Mouse (Mus musculus): Measurements from ENCODE around the gene Thsd4. TPM values are rescaled to one million over a fixed set of nuclear protein-coding genes. Genes with fewer than 3 reads are reported as not detected.

Thsd4 gene
- polyA plus RNA-seq, 1 experiment from 2014 or later, result 9.4 TPM

GRCm38 (mm10) chr9:60392916-60393315 lies 128.9 kb downstream of the Thsd4 start:
- no peaks in the 10 kb centered on the region for H3K4me1 ChIP-seq
- no peaks in the 10 kb centered on the region for H3K9me3 ChIP-seq
- no peak overlapping the region for H3K9ac ChIP-seq
- no peak for ATAC-seq (ENCODE audit: low FRiP score)
- 0 out of 2 replicates have a peak, but pooled peaks cover 5% of the 10 kb centered on the region for H3K36me3 ChIP-seq (replicated peaks)
- H3K4me3 ChIP-seq (replicated peaks), result no peak overlapping the region
- no peaks in the 10 kb centered on the region for H3K27me3 ChIP-seq
- WGBS, result 95% methylated on average over 4 of the region's 4 CpGs
- H3K4me2 ChIP-seq, result no peak overlapping the region
- no peak overlapping the region for H3K27ac ChIP-seq

GRCm38 (mm10) chr9:60384751-60385150 lies 137.1 kb downstream of the Thsd4 start:
- no peak for ATAC-seq (ENCODE audit: low FRiP score)
- Histone ChIP-seq H3K27ac (no peak overlapping the region), H3K9ac (no peak overlapping the region), H3K36me3 (replicated peaks) (no peaks in the 10 kb centered on the region), H3K4me2 (no peak overlapping the region), H3K27me3 (no peaks in the 10 kb centered on the region), H3K9me3 (no peaks in the 10 kb centered on the region), H3K4me1 (no peaks in the 10 kb centered on the region), H3K4me3 (replicated peaks) (no peak overlapping the region)
- WGBS, result 81% methylated on average over 6 of the region's 6 CpGs

GRCm38 (mm10) chr9:60382941-60383340 lies 138.9 kb downstream of the Thsd4 start:
- Histone ChIP-seq H3K36me3 (replicated peaks) (no peaks in the 10 kb centered on the region), H3K4me3 (replicated peaks) (no peak overlapping the region), H3K9ac (no peak overlapping the region), H3K27me3 (no peaks in the 10 kb centered on the region), H3K9me3 (no peaks in the 10 kb centered on the region), H3K4me2 (no peak overlapping the region), H3K27ac (no peak overlapping the region), H3K4me1 (no peaks in the 10 kb centered on the region)
- 70% methylated on average over 4 of the region's 4 CpGs for WGBS
- no peak for ATAC-seq (ENCODE audit: low FRiP score)

GRCm38 (mm10) chr9:60382526-60382925 lies 139.3 kb downstream of the Thsd4 start:
- Histone ChIP-seq H3K27me3 (no peaks in the 10 kb centered on the region), H3K27ac (no peak overlapping the region), H3K4me2 (no peak overlapping the region), H3K4me3 (replicated peaks) (no peak overlapping the region), H3K4me1 (no peaks in the 10 kb centered on the region), H3K9me3 (no peaks in the 10 kb centered on the region), H3K36me3 (replicated peaks) (no peaks in the 10 kb centered on the region), H3K9ac (no peak overlapping the region)
- no peak for ATAC-seq (ENCODE audit: low FRiP score)
- 88% methylated on average over 4 of the region's 4 CpGs for WGBS

GRCm38 (mm10) chr9:60381010-60381409 lies 140.8 kb downstream of the Thsd4 start:
- Histone ChIP-seq H3K4me1 (no peaks in the 10 kb centered on the region), H3K36me3 (replicated peaks) (no peaks in the 10 kb centered on the region), H3K27me3 (no peaks in the 10 kb centered on the region), H3K4me2 (no peak overlapping the region), H3K4me3 (replicated peaks) (no peak overlapping the region), H3K27ac (no peak overlapping the region), H3K9me3 (no peaks in the 10 kb centered on the region), H3K9ac (no peak overlapping the region)
- WGBS, result 87% methylated on average over 2 of the region's 2 CpGs
- no peak for ATAC-seq (ENCODE audit: low FRiP score)

GRCm38 (mm10) chr9:60380550-60380949 lies 141.3 kb downstream of the Thsd4 start:
- Histone ChIP-seq H3K4me3 (replicated peaks) (no peak overlapping the region), H3K36me3 (replicated peaks) (no peaks in the 10 kb centered on the region), H3K9ac (no peak overlapping the region), H3K9me3 (no peaks in the 10 kb centered on the region), H3K27me3 (no peaks in the 10 kb centered on the region), H3K4me1 (no peaks in the 10 kb centered on the region), H3K27ac (no peak overlapping the region), H3K4me2 (no peak overlapping the region)
- no peak for ATAC-seq (ENCODE audit: low FRiP score)
- WGBS, result 90% methylated on average over 4 of the region's 4 CpGs

- H3K27ac ChIP-seq, result no peak overlapping the region
- H3K4me2 ChIP-seq, result no peak overlapping the region
- 0 out of 2 replicates have a peak, but pooled peaks cover under 1% of the 10 kb centered on the region for H3K4me1 ChIP-seq
- no peak for ATAC-seq (ENCODE audit: low FRiP score)
- H3K36me3 ChIP-seq (replicated peaks), result no peaks in the 10 kb centered on the region
- H3K4me3 ChIP-seq (replicated peaks), result no peak overlapping the region
- 95% methylated on average over 6 of the region's 6 CpGs for WGBS
- no peaks in the 10 kb centered on the region for H3K9me3 ChIP-seq
- no peaks in the 10 kb centered on the region for H3K27me3 ChIP-seq
- H3K9ac ChIP-seq, result no peak overlapping the region
Observed at GRCm38 (mm10) chr9:60378235-60378634, 143.6 kb downstream of the Thsd4 start.

- no peak overlapping the region for H3K27ac ChIP-seq
- no peaks in the 10 kb centered on the region for H3K27me3 ChIP-seq
- H3K4me1 ChIP-seq, result peaks cover 4% of the 10 kb centered on the region
- no peaks in the 10 kb centered on the region for H3K36me3 ChIP-seq (replicated peaks)
- H3K4me2 ChIP-seq, result no peak overlapping the region
- H3K9me3 ChIP-seq, result no peaks in the 10 kb centered on the region
- 67% methylated on average over 4 of the region's 4 CpGs for WGBS
- H3K9ac ChIP-seq, result no peak overlapping the region
- ATAC-seq (ENCODE audit: low FRiP score), result no peak
- no peak overlapping the region for H3K4me3 ChIP-seq (replicated peaks)
Observed at GRCm38 (mm10) chr9:60373161-60373737, 148.6 kb downstream of the Thsd4 start.

GRCm38 (mm10) chr9:60368516-60368915 lies 153.3 kb downstream of the Thsd4 start:
- no peak overlapping the region for H3K27ac ChIP-seq
- H3K4me1 ChIP-seq, result peaks cover 21% of the 10 kb centered on the region
- H3K36me3 ChIP-seq (replicated peaks), result no peaks in the 10 kb centered on the region
- ATAC-seq (ENCODE audit: low FRiP score), result no peak
- no peaks in the 10 kb centered on the region for H3K27me3 ChIP-seq
- H3K4me3 ChIP-seq (replicated peaks), result no peak overlapping the region
- 82% methylated on average over 9 of the region's 9 CpGs for WGBS
- H3K9ac ChIP-seq, result no peak overlapping the region
- H3K9me3 ChIP-seq, result no peaks in the 10 kb centered on the region
- no peak overlapping the region for H3K4me2 ChIP-seq

- no peak overlapping the region for H3K4me2 ChIP-seq
- H3K9me3 ChIP-seq, result no peaks in the 10 kb centered on the region
- no peak overlapping the region for H3K4me3 ChIP-seq (replicated peaks)
- H3K27me3 ChIP-seq, result no peaks in the 10 kb centered on the region
- 81% methylated on average over 10 of the region's 10 CpGs for WGBS
- H3K9ac ChIP-seq, result no peak overlapping the region
- H3K27ac ChIP-seq, result no peak overlapping the region
- peaks cover 16% of the 10 kb centered on the region for H3K4me1 ChIP-seq
- no peak for ATAC-seq (ENCODE audit: low FRiP score)
- no peaks in the 10 kb centered on the region for H3K36me3 ChIP-seq (replicated peaks)
Observed at GRCm38 (mm10) chr9:60367617-60368305, 154.1 kb downstream of the Thsd4 start.

- Histone ChIP-seq H3K9me3 (no peaks in the 10 kb centered on the region), H3K4me1 (peaks cover 20% of the 10 kb centered on the region), H3K9ac (no peak overlapping the region), H3K36me3 (replicated peaks) (no peaks in the 10 kb centered on the region), H3K4me3 (replicated peaks) (no peak overlapping the region), H3K4me2 (no peak overlapping the region), H3K27me3 (no peaks in the 10 kb centered on the region; the same call in 1 of the 2 replicates), H3K27ac (no peak overlapping the region)
- WGBS, result 66% methylated on average over 14 of the region's 14 CpGs
- ATAC-seq (ENCODE audit: low FRiP score), result no peak
Observed at GRCm38 (mm10) chr9:60364166-60364781, 157.6 kb downstream of the Thsd4 start.

- WGBS, result 79% methylated on average over 4 of the region's 4 CpGs
- Histone ChIP-seq H3K27me3 (no peaks in the 10 kb centered on the region), H3K9ac (no peak overlapping the region), H3K9me3 (no peaks in the 10 kb centered on the region), H3K4me2 (no peak overlapping the region), H3K27ac (no peak overlapping the region), H3K4me3 (replicated peaks) (no peak overlapping the region), H3K36me3 (replicated peaks) (no peaks in the 10 kb centered on the region), H3K4me1 (peaks cover 14% of the 10 kb centered on the region; the same call in 1 of the 2 replicates)
- no peak for ATAC-seq (ENCODE audit: low FRiP score)
Observed at GRCm38 (mm10) chr9:60352351-60352750, 169.5 kb downstream of the Thsd4 start.

GRCm38 (mm10) chr9:60351153-60351552 lies 170.7 kb downstream of the Thsd4 start:
- Histone ChIP-seq H3K27ac (no peak overlapping the region), H3K4me1 (peaks cover 14% of the 10 kb centered on the region; the same call in 1 of the 2 replicates), H3K9me3 (no peaks in the 10 kb centered on the region), H3K36me3 (replicated peaks) (no peaks in the 10 kb centered on the region), H3K27me3 (no peaks in the 10 kb centered on the region), H3K4me2 (no peak overlapping the region), H3K9ac (no peak overlapping the region), H3K4me3 (replicated peaks) (no peak overlapping the region)
- ATAC-seq (ENCODE audit: low FRiP score), result no peak
- 90% methylated on average over 6 of the region's 6 CpGs for WGBS

All from forebrain, embryonic 12.5 days (tissue).